Mouse (Mus musculus) megakaryocyte-erythroid progenitor cell, adult 5-6 weeks (primary cell): ENCODE results near the gene Inf2. TPM values are rescaled to one million over a fixed set of nuclear protein-coding genes. Genes with fewer than 3 reads are reported as not detected.

ENCODE experiments used
- ATAC-seq: replicated peaks from 2 replicates; pipeline ENCODE4 v1.8.0; 2016; ENCODE audit warnings: mild to moderate bottlenecking, inconsistent platforms; ENCODE audit not compliant: severe bottlenecking, poor library complexity, low FRiP score, low TSS enrichment
- total RNA-seq, 2 experiments: library from RNA; stranded (forward) in 1 of 2; stranded (reverse) in 1 of 2; fragments of 200-1000, 215-1000 nt in 1 of 2; fragments of >200 nt in 1 of 2; fragmentation: Nextera tagmentation in 1 of 2; gene quantifications; 2 replicates each; pipeline ENCODE4 v1.2.3; 2014 to 2017

Gene Inf2
- total RNA-seq (2014; fragmentation: Nextera tagmentation) (10.8 and 11.3 TPM in 2 replicates), total RNA-seq (2017) (2.4 and 4.6 TPM in 2 replicates)

GRCm38 (mm10) chr12:112588426-112589256 lies at the start of gene Inf2:
Inf2 (plus strand) TSS chr12:112588784.
- peak; percentile 66 for ATAC-seq

- no peak for ATAC-seq
Measured at GRCm38 (mm10) chr12:112539466-112539965, 49.1 kb upstream of the Inf2 start.

- ATAC-seq = no peak
Measured at GRCm38 (mm10) chr12:112540321-112540720, 48.3 kb upstream of the Inf2 start.

- ATAC-seq = no peak
Measured at GRCm38 (mm10) chr12:112541483-112542091, 47.0 kb upstream of the Inf2 start.

- ATAC-seq = peak; percentile 15; the same call in 1 of the 2 replicates
Measured at GRCm38 (mm10) chr12:112542257-112542919, 46.2 kb upstream of the Inf2 start.

GRCm38 (mm10) chr12:112542920-112543300 lies 45.7 kb upstream of the Inf2 start:
- peak; percentile 82 for ATAC-seq

- ATAC-seq = no peak
Measured at GRCm38 (mm10) chr12:112543941-112544340, 44.6 kb upstream of the Inf2 start.

GRCm38 (mm10) chr12:112544946-112545701 lies 43.5 kb upstream of the Inf2 start:
- ATAC-seq = no peak

GRCm38 (mm10) chr12:112546110-112546509 lies 42.5 kb upstream of the Inf2 start:
- no peak for ATAC-seq

- ATAC-seq = no peak
Measured at GRCm38 (mm10) chr12:112549287-112549686, 39.3 kb upstream of the Inf2 start.

GRCm38 (mm10) chr12:112551861-112552375 lies 36.7 kb upstream of the Inf2 start:
- peak; percentile 88 for ATAC-seq

- no peak for ATAC-seq
Measured at GRCm38 (mm10) chr12:112552520-112552919, 36.1 kb upstream of the Inf2 start.

GRCm38 (mm10) chr12:112554900-112555299 lies 33.7 kb upstream of the Inf2 start:
- no peak for ATAC-seq

GRCm38 (mm10) chr12:112556531-112557060 lies 32.0 kb upstream of the Inf2 start:
- no peak for ATAC-seq

GRCm38 (mm10) chr12:112557219-112557618 lies 31.4 kb upstream of the Inf2 start:
- ATAC-seq = no peak

GRCm38 (mm10) chr12:112559231-112559630 lies 29.4 kb upstream of the Inf2 start:
- no peak for ATAC-seq

- no peak; the same call in 1 of the 2 replicates for ATAC-seq
Measured at GRCm38 (mm10) chr12:112559671-112560070, 28.9 kb upstream of the Inf2 start.

GRCm38 (mm10) chr12:112560176-112560797 lies 28.3 kb upstream of the Inf2 start:
- ATAC-seq = peak; percentile 70
